Mouse (Mus musculus) layer of hippocampus, postnatal 25 days (tissue): ENCODE measurements around the gene Kyat1. TPM values are rescaled to one million over a fixed set of nuclear protein-coding genes. Genes with fewer than 3 reads are reported as not detected.

Experiments
- DNase-seq, 2 experiments: peaks; one replicate each; pipeline ENCODE4 v3.0.0; 2022; ENCODE audit warnings: mixed read lengths in 2 of 2, low spot score in 1 of 2; ENCODE audit errors: extremely low spot score in 1 of 2
- total RNA-seq, 2 experiments: library from RNA; stranded (reverse); gene quantifications; 2 replicates each; pipeline ENCODE4 v1.2.3; 2021

The Kyat1 gene
- total RNA-seq, result 10 to 100 TPM; 17.1 to 18.4 TPM

DNA sequence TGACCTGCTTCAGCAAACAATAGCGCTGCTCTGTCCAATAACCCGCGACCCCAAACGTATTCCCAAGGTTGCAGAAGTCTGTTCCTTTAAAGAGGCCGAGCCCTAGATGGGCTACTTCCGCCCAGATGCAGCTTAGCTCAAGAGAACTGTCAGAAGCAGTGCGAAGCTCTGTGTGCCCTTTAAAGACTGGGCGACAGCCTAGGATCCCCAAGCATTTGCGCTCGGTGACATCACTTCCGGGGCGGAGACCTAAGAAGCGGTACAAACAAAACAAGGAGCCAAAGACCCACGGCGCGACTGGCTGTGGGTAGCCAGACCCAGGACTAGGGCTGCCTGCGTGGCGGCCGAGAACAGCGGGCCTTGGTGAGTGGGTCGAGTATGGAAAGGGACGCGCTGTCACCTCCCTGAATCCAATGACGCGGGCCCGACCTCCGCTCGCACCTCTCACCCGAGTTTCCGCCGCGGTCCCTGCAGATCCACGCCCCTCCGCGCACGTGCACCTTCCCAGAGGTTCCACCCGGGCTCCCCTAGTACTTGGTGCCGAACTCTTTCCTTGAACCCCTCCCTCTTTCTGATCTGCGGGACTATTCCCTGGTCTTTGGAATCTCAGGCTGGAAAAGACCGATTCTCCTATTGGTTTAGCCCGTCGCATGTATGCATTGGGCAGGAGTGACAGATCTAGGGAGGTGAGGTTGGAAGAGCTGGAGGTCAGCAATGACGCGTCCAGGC lies at the start of gene Kyat1:
TSS of gene Kyat1 (minus strand) at position 219 of the 729 bp plus-strand sequence.
- peak; percentile 79 to 85 for DNase-seq

DNA sequence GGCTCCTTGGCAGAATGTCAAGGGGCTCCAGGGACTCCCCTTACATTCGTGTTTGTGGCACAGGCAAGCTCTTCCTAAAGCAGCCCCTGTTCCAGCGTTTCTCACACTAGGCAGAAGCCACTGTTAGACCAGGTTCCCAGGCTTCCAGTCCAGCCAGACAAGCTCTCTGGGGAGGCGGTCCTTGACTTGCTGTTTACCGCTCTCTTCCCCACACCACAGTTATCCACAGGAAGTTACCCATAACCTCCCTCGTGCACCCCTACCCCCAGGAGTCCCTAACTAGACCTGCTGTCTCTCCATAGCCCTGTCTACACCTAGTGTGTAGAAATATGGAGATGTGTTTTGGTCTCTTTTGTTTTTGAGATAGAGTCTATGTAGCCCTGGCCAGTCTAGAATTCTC lies 48.2 kb upstream of the Kyat1 start:
- no peak for DNase-seq

DNA sequence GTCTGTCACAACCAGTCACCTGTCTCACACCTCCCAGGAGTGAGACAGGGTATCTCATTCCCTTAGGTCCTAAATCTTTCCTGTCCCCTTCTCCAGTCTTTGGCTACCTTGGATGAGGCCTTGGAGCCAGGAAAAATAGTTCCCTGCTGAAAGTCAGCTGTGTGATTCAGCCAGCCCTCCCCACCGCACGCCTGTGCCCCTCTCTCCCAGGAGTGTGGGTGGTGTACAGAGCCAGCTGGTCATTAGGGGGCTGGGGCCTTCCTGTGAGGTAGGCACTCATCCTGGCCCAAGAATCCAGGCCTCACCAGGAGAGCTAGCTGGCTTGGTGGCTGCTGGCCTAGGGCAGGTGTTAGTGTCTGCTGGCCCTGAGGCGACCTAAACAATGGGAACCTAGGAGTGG lies 46.9 kb upstream of the Kyat1 start:
- DNase-seq, result no peak

DNA sequence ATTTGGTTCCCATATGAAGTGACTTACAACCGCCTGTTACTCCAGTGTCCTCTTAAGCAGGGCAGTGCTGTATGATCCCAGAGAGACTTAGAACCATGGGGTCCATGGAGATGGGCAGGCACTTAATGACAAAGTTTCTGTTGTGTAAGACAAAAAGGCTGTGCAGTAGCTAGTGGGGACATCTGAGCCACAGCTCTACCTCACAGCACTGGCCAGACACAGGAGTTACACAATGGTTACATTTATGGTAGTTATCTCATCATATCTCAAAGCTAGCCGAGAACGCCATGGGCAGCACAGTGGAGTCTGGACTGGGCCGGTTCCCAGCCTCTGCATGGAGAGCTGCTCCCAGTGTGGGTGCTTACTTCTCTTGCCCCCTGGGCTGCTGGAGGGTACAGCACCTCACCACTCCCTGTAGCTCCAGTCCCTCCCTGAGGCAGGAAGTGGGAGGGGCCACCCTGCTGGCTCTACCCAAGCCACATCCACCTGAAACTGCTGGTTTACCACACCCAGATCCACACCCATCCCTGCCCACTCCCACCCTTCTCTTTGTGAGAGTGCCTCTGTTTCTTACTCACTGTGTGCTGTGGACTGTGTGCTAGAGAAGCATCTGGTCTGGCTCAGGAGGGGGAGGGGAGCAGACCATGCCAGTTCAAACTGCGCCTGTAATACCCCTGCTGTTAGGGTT lies 45.9 kb upstream of the Kyat1 start:
- DNase-seq, result no peak

DNA sequence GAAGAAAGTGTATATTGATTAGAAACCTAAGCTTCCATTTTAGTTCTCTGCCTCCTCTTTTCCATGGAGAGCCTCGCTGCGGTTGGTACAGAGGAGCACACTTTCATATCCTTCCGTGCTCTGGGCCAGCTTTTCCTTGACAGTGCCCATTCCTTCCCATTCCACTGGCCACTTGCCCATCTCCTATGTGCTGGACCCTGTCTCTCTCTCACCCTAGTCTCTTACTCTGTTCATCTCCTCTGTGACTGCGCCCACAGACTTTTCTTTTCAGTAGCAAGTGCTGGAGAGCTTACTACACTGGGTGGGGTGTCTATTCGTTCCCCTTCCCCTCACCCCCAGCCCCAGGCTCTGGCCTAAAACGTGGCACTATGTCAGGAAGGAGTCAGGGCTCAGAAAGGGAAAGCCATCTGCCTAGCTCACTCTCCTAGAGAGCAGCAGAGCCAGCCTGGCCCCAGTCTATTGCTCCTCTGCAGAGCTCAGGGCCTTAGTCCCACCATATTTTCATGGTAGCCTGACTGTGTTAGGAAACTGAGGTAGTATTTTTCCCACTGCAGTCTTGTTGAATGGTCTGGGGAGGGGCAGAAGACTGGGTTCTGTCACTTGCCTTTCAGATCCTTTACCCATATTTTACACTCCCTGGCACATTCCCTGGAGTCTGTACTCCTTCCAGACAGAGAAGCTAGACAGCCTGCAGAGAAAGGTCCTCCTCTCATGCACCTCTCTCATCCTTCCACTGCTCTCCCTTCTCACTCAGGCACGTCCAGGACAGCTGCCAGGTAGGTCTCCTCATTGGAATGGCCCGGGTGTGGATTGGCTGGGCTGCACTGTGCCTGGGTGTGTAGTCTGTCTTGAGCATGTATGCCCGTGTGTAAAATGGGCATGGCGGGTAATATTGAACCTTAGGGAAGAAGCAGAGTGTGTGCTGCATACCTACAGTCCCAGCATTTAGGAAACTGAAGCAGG lies 44.8 kb upstream of the Kyat1 start:
- no peak for DNase-seq

DNA sequence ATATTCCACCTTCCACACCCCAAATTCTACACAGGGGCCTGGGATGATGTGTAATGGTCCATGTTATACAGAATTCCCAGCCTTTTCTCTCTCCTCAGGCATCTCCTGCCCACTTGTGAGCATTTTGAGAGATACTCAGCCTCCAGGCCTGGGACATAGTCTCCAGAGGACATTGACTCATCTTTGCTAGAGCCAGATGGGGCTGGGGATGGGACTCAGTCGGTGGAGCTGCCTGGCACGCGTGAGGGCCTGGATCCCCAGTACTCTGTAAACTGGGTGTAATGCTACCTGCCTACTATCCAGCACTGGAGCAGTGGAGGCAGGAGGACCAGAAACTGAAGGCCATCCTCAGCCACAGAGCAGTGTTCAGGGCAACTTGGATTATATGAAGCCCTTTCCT lies 43.5 kb upstream of the Kyat1 start:
- DNase-seq, result no peak

DNA sequence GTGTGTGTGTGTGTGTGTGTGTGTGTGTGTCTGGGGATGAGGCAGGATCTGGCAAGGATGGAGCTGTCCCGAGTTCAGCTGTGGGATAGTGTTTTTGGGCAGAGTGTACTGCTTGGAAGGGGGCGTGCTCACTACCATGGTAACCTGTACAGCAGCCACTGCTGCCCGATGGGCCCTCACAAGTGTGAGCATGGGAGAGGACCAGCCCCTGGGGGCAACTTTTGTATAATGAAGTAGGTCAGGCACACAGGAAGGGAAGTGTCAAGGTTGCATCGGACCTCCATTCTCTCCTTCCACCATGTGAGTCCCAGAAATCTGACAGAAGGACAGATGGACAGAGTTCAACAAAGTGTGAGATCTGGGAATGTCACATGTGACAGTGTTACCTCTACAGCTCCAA lies 42.0 kb upstream of the Kyat1 start:
- no peak for DNase-seq

DNA sequence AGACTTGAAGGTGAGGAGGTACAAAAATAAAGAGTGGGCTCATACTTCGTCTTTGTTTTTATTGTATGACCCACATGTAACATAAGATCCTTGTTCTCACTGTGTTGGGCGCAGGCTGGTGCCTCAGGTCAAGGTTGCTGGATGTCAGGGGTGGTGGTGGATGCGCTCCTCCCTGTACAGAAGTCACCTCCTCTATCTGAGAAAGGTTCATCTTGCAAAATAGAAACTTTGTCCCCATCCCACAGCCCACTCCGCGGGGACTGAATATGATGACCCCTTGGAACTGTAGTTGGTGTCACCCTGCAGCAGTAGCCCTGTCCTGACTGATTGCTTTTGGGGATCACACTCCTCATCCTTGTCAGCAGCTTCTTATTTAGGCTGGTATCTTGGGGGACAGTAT lies 41.4 kb upstream of the Kyat1 start:
- DNase-seq, result no peak

DNA sequence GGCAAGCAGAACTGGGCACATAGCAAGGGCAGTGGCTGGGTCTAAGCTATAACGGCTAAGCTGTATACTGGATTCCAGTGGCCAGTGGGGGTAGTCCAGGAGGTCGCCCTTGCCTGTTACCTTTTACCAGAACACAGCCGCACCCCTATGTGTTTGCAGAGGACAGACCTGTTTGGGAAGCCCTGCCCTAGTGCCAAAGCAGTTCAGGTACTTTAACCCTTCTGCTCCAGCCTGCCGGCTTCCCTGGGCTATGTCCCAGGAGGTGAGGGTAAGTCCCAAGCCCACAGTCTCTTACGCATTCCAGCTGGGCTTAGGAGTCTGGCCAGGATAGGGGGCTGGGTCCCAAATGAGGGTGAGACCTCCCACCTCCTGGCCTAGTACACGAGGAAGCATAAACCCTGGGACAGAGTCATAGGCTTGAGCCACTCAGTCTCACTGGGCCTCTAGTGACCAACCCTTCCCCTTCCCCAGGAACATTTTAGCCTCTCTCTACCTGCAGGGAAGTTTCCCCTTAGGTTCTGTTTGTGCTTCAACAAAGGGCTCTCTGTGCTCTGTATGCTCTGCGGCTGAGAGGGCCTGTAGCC lies 39.0 kb upstream of the Kyat1 start:
- no peak for DNase-seq

DNA sequence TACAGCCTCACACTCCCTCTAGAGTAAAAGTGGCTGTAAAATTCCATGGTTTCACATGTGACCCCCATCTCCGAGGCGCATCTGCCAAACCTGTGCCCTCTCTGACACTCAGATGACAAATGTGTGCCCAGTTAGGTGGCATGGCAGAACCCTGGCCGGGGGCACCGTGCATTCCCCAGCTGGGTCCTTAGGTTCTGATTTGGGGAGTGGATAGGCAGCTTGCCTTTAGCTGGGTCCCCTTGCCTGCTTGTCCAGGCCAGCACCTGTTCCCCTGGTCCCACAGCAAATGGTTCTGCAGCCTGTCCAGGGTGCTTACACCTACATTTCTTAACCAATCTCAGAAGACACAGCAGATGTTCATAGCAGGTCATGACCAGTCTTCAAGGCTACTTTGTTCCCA lies 37.7 kb upstream of the Kyat1 start:
- no peak for DNase-seq

DNA sequence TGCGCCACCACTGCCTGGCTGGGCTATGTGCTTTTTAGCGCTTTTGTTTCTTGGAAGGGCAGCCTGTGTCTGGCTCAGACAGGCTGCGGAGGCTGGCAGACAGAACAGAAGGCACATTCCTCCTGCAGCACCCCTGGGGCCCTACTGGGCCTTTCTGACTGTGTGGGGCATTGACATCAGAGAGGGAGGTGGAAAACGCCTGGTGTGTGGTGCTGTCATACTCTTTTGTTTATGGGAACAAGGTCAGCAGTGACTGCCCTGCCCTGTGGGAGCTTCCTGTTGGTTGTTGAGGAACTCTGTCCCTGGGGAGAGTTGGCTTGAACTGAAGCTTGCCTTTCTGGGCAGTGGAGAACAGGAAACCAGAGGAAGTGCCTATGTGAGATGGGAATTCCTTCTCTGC lies 36.9 kb upstream of the Kyat1 start:
- DNase-seq, result no peak

DNA sequence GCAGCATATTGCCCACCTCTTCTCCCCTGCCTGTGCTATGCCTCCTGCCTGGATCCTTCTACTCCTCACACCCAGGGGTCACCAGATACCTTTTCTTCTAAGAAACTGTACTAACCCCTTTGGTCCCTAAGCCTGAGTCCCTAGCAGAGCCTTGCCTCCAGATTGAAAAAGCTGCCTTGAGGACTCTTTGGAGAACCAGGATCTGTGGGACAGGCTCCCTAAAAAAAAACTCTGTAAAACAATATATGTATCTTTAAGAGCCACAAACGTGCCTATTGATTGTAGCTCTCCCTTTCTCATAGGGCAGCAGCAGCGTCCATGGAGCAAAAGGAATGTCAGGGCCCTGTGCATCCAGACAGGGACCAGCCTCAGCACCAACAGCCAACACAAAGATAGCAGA lies 34.6 kb upstream of the Kyat1 start, which contains the start of gene Gm28035:
TSS of gene Gm28035 (plus strand) at position 301 of the 400 bp plus-strand sequence.
- DNase-seq, result no peak

DNA sequence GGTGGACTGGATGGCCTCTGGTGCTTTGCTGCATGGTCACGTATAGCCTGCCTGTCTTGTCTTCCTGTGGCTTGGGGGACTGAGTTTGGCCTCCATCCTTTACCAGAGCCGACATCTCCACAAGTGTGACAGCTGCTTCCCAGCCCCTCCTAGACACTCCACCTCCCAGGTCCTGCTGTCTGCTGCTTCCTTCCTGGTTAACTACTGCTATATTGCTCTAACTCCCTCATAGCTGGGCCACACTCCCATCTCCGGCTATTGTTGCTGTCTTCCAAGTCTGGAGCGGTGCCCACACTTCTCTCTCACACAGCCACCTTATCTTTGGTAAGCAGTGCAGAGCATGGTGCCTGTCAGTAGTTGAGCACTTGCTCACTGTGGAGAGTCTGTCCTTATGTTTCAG lies 34.1 kb upstream of the Kyat1 start:
- peak in 1 of 2 experiments; percentile 3 for DNase-seq

DNA sequence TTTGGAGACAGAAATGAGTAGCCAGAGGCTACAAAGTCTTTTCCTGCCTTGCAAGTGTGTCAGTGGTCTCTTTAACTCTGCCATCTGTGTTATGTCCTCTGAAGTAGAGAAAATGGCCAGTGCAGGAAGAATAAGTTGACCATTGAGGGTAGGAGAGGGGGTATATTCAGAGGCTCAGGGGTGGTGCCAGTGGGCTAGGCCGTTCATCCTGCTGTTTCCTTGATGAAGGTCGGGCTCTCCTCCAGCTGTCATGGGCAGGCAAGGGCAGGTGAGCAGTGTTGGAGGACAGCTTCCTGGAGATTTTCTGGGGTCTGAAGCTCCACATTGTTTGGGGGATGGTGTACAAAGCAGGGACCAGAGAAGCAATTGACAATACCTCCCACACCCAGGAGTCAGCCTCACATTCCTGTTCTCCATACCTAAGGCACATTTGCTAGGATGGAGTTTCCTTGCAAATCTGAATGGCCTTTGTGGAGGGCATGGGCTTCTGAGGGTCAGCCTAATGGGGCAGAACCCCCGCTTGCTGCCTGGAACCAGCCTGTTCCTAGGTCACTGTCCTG lies 33.3 kb upstream of the Kyat1 start:
- DNase-seq, result no peak

DNA sequence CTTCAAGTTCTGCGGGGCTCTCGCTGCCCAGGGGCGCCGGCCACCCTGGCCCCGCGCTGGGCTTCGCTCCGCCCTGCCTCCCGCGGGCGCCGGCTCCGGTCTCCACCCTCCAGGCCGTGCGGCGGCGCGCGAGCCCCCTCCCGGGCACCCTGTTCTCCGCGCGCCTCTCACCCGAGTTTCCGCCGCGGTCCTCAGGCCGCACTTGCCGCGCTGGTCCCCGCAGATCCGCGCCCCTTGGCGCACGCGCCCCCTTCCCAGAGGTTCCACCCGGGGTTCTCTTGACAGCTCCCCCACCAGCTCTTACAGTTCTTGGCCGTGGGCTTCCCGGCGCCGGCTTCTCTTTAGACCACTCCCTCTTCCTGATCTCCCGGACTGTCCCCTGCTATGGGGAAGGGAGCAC lies 32.2 kb upstream of the Kyat1 start:
- peak; percentile 40 to 54 for DNase-seq

DNA sequence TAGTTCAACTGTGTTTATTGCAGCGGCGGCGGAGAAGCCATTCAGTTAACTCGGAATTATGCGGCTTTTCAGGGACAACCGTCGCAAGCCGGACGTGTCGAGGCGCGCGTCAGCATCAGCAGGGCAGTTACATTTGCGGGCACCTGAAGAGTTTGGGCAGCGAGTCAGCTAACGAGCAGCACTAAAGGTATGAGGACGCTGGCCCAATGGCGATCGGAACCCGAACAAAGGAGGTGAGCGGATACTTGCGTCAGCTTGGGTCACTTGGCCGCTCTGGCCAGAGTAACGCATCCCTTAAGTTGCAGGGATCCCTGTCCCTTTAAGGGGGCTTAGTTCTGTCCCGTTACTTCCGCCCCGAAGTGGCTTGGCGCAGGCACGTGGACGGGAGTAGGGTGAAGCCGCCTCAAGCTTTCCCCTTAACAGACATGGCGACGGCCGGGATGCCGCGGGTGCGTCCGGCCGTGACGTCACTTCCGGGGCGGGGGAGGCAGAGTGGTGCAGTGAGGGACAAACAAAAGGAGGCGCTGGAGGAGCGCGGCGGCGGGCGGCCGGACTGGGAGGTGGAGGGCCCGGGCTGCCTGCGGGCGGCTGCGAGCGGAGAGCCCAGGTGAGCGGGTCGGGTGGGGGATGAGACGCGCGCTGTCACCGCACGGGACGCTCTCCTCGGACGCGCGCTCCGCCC lies 31.7 kb upstream of the Kyat1 start, which contains the start of gene Lrrc8a:
TSS of gene Lrrc8a (plus strand) at position 517 of the 682 bp plus-strand sequence.
- peak; percentile 99 for DNase-seq

DNA sequence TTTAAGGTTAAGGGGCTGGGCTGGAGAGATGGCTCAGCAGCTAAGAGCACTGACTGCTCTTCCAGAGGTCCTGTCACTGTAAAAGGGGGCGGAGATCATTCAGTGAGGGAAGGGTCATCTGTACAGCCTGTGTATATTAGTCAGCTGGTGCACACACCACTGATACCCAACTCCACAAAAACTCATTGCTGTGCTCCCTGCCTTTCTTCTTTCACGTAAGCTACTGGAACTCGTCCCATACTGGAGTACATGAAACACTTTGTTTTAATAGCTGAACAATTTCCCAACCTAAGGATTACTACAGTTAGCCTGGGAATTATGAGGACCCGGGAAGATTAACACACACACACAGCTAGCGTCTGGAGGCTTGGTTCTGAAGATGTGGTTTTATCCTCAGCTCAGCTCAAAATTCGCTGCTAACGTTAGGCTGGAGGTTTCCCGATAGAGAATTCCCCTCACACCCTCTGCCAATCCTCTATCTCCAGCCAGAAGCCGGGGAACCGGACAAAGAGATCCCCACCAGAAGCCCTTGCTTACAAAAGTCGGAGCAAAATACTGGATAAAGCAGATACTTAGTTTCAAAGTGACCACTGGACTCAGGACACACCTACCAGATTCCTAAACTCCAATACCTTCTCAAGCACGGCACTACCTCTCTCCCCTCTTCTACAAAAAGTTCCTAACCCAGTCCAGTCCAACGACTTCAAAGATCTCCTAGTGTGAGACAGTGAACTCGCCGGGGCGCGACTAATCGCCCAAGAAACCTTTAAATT lies 31.0 kb upstream of the Kyat1 start:
- DNase-seq, result no peak

DNA sequence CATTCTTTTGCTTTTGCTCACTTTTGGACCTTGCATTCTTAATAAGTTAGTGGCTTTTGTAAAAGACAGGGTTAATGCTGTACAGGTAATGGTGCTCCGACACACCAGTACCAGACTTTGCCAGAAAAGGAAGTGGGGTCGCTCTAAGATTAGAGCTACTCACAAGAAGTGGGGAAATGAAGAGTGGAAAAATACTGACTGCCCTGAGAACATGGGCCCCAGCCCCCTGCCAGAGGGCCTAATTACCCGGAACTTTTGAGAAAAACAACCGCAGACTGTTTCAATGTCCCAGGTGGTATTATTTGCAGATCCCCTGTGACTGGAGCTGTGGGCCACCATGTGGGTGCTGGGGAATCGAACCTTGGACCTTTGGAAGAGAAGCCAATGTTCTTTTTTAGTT lies 29.9 kb upstream of the Kyat1 start:
- DNase-seq, result no peak

DNA sequence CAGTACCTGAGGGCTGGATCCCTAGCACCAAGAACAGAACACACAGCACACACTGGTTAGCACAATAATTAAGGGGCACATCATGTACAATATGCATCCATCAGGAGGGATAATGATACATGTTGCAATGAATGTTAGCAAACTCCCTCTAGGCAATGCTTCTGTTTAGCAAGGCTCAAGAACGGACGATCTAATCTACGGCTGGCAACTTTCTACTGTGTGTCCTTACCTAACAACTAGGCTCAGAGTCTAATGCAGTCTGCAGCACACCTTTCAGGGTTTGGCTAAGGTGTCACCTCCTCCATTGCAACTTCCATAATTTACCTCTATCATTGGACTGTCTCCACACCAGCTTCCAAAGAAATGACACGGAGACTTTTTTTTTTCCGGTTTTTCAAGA lies 10.6 kb upstream of the Kyat1 start:
- DNase-seq, result no peak
